Mouse (Mus musculus) lung, postnatal 14 days (tissue): ENCODE data around the gene Rsu1.

Source experiments
- DNase-seq: peaks from one replicate; pipeline ENCODE4 v3.0.0; 2021

Gene Rsu1

DNA sequence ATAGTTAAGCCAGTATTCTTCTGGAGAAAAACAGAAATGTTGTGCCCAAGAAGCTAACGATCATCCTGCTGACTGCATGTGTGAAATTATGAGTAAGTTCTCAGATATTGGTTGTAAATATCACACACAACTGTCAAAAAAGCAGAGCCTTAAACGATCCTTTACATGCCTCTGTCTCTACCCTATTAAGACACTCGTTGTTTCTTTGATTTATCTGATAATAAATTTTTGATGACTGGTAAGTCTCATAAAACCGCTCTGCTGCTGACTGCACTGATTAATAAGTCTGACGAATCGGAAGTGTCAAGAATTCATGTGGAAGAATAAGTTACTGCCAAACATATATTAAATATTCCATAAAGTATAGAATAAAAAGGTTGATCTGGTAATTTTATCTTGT, 126.0 kb downstream of the Rsu1 start:
- DNase-seq: no peak

GRCm38 (mm10) chr2:13134890-13135289, 136.3 kb downstream of the Rsu1 start:
- no peak for DNase-seq

GRCm38 (mm10) chr2:13132841-13133240, 138.4 kb downstream of the Rsu1 start:
- no peak for DNase-seq

GRCm38 (mm10) chr2:13132406-13132805, 138.8 kb downstream of the Rsu1 start:
- DNase-seq: no peak

- no peak for DNase-seq
These were observed 141.4 kb downstream of the Rsu1 start for GRCm38 (mm10) chr2:13129859-13130258.

GRCm38 (mm10) chr2:13129337-13129736, 141.9 kb downstream of the Rsu1 start:
- DNase-seq: no peak

DNA sequence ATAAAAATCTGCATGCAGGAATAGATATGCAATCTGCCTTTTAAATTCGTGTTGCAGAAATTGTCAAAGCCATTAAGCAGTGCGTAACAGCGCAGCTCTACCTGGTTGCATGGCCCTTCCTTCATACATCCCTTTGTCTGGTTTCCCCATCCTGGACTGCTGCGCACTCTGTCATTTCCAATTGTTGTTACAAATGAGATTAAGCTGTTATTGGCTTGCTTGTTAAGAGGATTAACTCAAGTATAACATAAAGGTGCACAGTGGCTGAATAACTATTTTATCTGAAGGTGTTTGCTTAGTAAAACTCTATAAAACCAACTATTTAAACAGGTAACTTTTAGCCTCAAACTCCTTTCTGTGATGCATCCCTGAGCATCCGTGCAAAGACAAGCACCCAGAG, 150.8 kb downstream of the Rsu1 start:
- no peak for DNase-seq

GRCm38 (mm10) chr2:13117896-13118295, 153.3 kb downstream of the Rsu1 start:
- DNase-seq: no peak

DNA sequence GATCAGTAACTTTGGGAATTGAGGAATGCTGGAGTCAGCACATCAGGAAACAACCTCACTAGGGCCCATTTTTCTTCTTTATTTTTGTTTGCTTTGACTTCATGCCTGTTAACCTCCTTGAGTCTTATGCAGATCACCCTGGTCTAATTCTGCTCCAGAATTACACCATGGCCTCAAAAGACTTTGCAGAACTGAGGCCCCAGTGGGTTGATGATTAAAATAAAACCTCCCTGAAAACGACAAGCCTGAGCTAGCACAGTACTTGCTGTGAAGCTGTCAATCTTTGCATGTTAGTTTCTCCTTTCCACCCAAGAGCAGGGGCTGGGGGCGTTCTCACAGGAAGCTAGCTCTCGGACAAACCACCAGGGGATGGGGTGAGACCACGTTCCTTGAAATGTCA, 164.7 kb downstream of the Rsu1 start:
- no peak for DNase-seq

DNA sequence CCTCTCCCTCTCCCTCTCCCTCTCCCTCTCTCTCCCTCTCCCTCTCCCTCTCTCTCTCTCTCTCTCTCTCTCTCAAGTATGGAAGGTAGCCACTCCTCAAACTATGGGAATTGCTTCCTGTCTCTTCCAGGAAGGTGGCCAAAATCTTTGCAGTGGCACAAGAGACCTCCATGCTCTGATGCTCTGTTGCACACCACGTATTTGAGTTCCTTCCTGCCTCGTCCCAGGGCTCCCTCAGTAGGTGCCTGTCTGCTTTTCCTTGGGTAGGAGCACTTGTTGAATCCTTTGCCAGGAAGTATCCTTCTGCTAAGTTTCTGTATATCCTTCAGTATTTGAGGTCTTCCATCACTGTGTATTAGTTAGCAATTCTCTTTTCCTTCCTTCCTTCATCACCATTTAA, 166.8 kb downstream of the Rsu1 start:
- DNase-seq: no peak

- no peak for DNase-seq
These were observed 167.4 kb downstream of the Rsu1 start for GRCm38 (mm10) chr2:13103797-13104200.

- no peak for DNase-seq
These were observed 177.2 kb downstream of the Rsu1 start for GRCm38 (mm10) chr2:13094045-13094444.

- DNase-seq: no peak
These were observed 177.6 kb downstream of the Rsu1 start for GRCm38 (mm10) chr2:13093570-13093969.

DNA sequence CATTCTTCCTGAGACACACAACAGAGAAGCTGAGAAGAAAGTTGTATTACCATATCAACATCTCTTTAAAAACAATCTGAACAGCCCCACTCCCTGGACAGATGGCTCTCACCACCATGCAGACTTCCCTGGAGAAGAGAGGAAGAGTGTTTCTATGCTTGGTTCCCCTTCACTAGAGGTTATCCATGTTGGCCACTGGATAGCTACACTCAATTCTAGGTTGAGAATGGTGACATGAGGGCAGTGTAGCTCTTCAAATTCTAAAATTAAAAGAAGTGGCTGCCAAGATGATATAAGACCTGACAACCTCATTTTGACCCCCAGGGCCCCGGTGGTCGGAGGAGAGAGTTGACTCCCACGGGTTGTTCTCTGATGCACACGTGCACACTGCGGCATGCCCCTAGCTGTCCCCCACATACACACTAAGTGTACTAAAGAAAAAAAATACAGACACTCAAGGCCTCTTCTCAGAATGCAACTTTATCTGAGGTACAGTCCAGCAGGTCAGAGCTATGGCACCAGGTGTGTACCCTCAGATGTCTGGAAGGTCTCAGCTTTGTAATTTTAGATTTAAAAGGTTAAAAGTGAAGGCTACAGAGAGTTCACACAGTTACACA, 179.7 kb downstream of the Rsu1 start:
- no peak for DNase-seq

DNA sequence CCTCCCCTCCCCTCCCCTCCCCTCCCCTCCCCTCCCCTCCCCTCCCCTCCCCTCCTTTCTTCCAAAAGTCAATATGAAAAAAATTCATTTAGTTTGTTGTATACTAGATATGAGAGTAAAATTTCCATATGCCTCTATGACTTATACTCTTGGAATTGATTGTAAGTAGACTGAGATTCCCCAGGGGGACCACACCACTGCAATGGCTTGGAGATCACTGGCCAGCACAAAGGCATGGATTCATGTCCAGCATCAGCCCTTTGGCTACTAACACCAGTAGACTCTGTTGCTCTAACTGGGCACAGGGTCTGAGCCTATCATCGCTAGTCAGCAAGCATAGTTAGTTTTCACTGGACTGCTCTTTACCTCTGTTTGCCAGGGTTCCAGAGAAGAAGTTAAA, 180.4 kb downstream of the Rsu1 start:
- DNase-seq: no peak

DNA sequence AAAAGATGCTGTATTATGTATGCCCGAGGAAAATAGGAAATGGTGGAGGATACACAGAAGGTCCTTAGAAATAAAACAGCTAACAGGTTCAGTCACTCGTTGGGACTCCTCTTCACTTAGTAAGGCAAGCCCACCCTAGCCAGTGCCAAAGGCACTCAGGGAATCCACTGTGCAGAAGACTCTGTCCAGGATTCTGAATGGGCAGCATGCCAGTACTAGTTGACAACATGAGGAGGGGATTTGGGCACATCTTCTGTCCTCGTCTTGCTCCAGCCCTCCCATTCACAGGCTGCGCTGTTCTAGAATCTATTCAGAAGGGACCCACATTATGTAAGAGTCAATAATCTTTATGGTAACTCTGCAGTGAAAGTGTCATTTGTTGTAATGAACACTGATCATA, 181.4 kb downstream of the Rsu1 start:
- DNase-seq: no peak

DNA sequence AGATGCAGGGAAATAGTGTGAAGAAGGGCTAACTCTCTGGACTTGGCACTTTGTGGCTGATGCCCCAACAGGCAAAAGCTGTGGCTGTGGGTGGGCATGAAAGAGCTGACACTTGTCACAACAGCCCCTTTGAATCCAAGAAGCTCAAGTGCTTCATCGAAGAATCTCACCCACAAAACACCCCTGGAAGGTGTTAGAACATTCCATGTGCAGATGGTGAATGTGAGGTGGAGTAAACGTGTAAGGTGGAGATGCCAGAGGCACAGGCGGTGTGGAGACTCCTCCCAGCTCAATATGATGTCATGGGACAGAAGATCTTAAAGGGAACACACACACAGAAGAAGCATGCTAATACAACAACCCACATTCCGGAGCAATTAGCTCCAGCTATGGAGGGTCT, 182.9 kb downstream of the Rsu1 start:
- DNase-seq: no peak

DNA sequence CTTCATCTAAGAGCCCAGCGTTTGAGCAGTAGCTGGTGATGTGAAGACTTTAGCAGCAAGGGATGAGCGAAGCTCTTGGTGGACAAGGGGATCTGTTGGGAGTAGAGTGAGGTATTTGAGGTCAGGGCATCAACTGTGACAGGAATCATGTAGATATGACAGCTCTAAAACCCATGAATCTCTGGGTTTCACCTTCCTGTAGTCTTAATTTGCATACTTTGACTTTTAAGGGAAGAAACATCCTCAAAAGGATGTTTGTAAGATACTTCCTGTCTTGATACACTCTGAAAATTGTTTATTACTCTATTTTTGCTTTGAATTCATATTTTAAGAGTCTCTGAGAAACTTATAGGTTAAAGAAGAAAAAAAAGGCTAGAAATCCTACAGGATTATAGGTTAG, 183.4 kb downstream of the Rsu1 start:
- DNase-seq: no peak

- DNase-seq: no peak
These were observed 187.0 kb downstream of the Rsu1 start for GRCm38 (mm10) chr2:13084223-13084622.

DNA sequence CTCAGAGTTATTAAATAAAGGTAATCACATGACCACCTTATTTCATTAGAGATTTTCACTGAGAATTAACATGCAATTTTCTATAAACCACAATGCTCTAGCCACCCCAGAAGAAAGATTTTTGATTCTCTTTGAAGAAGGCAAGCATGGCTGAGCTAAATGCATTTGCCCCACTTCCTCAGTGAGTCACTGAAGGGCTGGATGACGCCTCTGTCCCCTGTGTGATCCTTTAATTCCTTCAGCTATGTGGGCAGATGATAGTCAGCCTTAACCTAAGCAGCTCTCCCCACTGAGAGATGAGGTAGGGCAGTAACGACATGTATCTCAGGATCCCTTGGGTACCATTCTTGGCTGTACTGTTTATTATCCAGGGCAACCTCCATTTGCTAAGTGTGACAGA, 190.7 kb downstream of the Rsu1 start:
- no peak for DNase-seq

GRCm38 (mm10) chr2:13072243-13072642, 199.0 kb downstream of the Rsu1 start:
- no peak for DNase-seq

GRCm38 (mm10) chr2:13060426-13061170, 210.6 kb downstream of the Rsu1 start:
- no peak for DNase-seq

- no peak for DNase-seq
These were observed 222.6 kb downstream of the Rsu1 start for GRCm38 (mm10) chr2:13048649-13049048.

DNA sequence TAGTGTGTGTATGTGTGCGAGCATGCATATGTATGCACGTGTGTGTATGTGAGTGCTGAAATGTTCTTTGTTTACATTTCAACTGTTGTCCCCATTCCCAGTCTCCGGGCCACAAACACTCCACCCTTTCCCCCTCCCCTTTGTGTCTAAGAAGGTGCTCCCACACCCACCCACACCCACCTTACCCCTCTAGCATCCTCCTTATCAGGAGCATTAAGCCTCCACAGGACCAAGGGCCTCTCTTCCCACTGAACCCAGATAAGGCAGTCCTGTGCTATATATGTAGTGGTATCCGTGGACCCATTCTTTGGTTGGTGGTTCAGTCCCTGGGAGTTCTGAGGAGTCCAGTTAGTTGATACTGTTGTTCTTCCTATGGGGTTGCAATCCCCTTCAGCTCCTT, 226.7 kb downstream of the Rsu1 start:
- no peak for DNase-seq

GRCm38 (mm10) chr2:13039785-13040184, 231.4 kb downstream of the Rsu1 start:
- DNase-seq: no peak
